Comparison of ENCODE assay signal across 11 mouse cellular contexts in genomic region chrX:106030176-106030575, GRCm38 (mm10).
"Had no signal": no experiment of that assay in that cellular context is flagged by ENCODE, and none has a peak within 500 bp of the region (broad histone marks: within the 10 kb centered on the region; RNA-seq: fewer than 3 reads in every experiment).

No protein-coding gene starts in this region.

- H3K4me1 ChIP-seq: intestine, embryonic 15.5 days had no signal

- H3K9ac ChIP-seq: intestine, embryonic 15.5 days; liver, embryonic 14.5 days had no signal

- H3K27ac ChIP-seq: intestine, embryonic 15.5 days; layer of hippocampus, adult 2 months; liver, embryonic 14.5 days; midbrain, embryonic 10.5 days had no signal

- H3K4me2 ChIP-seq: intestine, embryonic 15.5 days had no signal

- H3K27me3 ChIP-seq: intestine, embryonic 15.5 days had no signal

- H3K4me3 ChIP-seq: intestine, embryonic 15.5 days; layer of hippocampus, adult 2 months; midbrain, embryonic 10.5 days had no signal

- H3K36me3 ChIP-seq: intestine, embryonic 15.5 days; midbrain, embryonic 10.5 days had no signal

- H3K9me3 ChIP-seq: intestine, embryonic 15.5 days; midbrain, embryonic 10.5 days had no signal

- ATAC-seq: intestine, embryonic 15.5 days had no signal

- DNase-seq: kidney, adult 18-20 months; kidney, postnatal 10 days; kidney, postnatal 4 days; lung, adult 2 months; lung, postnatal 10 days; midbrain, embryonic 14.5 days; thymus, postnatal 4 days had no signal
